Mouse (Mus musculus) neural tube, embryonic 14.5 days (tissue): ENCODE data around the gene Galnt7. TPM values are rescaled to one million over a fixed set of nuclear protein-coding genes. Genes with fewer than 3 reads are reported as not detected.
A peak's percentile ranks its signal among the peaks of the same experiment; 100 is the strongest.

Experiments used
- ATAC-seq: fragments of 200-750 bp; cut with Nextera tagmentation; 2 replicates; pipeline ENCODE4 v1.8.0; 2017; ENCODE audit warnings: low read depth, mild to moderate bottlenecking, moderate TSS enrichment, moderate library complexity
- H3K27ac ChIP-seq: fragments of 300-500 bp; sonication (generic); 2 replicates; pipeline ENCODE4 v1.5.1; 2014; ENCODE audit warnings: low read depth, mild to moderate bottlenecking, control low read depth, low read length, moderate library complexity, mixed read lengths
- H3K27me3 ChIP-seq: fragments of 300-500 bp; sonication (generic); 2 replicates; pipeline ENCODE4 v1.6.1; 2014; ENCODE audit warnings: low read length; ENCODE audit not compliant: control insufficient read depth, insufficient read depth
- H3K36me3 ChIP-seq: fragments of 300-500 bp; sonication (generic); 2 replicates; pipeline ENCODE4 v1.6.1; 2014; ENCODE audit warnings: low read length, mixed read lengths; ENCODE audit not compliant: control insufficient read depth, insufficient read depth
- H3K4me1 ChIP-seq: fragments of 300-500 bp; sonication (generic); 2 replicates; pipeline ENCODE4 v1.6.1; 2014; ENCODE audit warnings: low read length; ENCODE audit not compliant: control insufficient read depth, insufficient read depth
- H3K4me2 ChIP-seq: fragments of 300-500 bp; sonication (generic); 2 replicates; pipeline ENCODE4 v1.6.1; 2014; ENCODE audit warnings: mild to moderate bottlenecking, low read depth, low read length, control low read depth
- H3K4me3 ChIP-seq: fragments of 300-500 bp; sonication (generic); 2 replicates; pipeline ENCODE4 v1.5.1; 2014; ENCODE audit warnings: low read depth, low read length, control low read depth, mixed read lengths
- H3K9ac ChIP-seq: fragments of 300-500 bp; sonication (generic); replicated peaks from 2 replicates; pipeline ENCODE4 v1.6.1; 2014; ENCODE audit warnings: low read depth, mild to moderate bottlenecking, control low read depth, low read length, mixed read lengths
- H3K9me3 ChIP-seq: fragments of 300-500 bp; sonication (generic); 2 replicates; pipeline ENCODE4 v1.6.1; 2016; ENCODE audit warnings: low read length; ENCODE audit not compliant: control insufficient read depth
- whole genome bisulfite sequencing: fragments of 180-500 bp; shearing (Covaris S2); extraction: QIAGEN DNeasy Blood & Tissue Kit; methylation state at CpG from one replicate; pipeline ENCODE4 v1.1.7; 2014; 5-methylcytosine and 5-hydroxymethylcytosine counted together
- polyA plus RNA-seq: library from polyadenylated mRNA; unstranded; fragments of >200 nt; fragmentation: Nextera tagmentation; extraction: Ambion mirVana; gene quantifications from 2 replicates; pipeline ENCODE4 v1.2.1, GENCODE M21; 2014

The Galnt7 gene
- polyA plus RNA-seq, 1 experiment from 2014 or later: 14.7 TPM

GRCm38 (mm10) chr8:57623051-57623450, 29.8 kb downstream of the Galnt7 start:
- no peak overlapping the region for H3K4me3 ChIP-seq
- H3K4me2 ChIP-seq: no peak overlapping the region
- no peaks in the 10 kb centered on the region for H3K9me3 ChIP-seq
- H3K27me3 ChIP-seq: no peaks in the 10 kb centered on the region
- no peak for ATAC-seq
- H3K9ac ChIP-seq: no peak overlapping the region
- WGBS: 90% methylated on average over 3 of the region's 3 CpGs
- no peaks in the 10 kb centered on the region; the same call in 1 of the 2 replicates for H3K4me1 ChIP-seq
- no peaks in the 10 kb centered on the region for H3K36me3 ChIP-seq
- no peak overlapping the region for H3K27ac ChIP-seq

DNA sequence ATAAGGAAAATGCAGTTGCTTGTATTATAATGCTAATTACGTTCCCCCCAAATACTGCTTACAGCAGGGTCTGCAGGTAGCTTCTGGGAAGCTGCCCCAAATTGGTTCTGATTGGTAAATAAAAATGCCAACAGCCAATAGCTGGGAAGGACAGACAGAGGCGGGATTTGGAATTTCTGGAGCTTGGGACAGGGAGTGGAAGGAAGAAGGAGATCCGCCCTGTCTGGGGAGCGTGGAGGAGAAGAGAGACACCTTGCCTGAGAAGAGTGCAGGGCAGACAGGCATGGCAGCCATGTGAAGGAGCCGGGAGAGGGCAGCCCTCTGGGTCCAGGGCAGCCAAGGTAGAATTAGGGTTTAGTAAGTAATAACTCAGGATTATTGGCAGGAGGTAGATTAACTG, 35.9 kb downstream of the Galnt7 start:
- no peak overlapping the region for H3K4me3 ChIP-seq
- no peak overlapping the region for H3K27ac ChIP-seq
- no peaks in the 10 kb centered on the region for H3K9me3 ChIP-seq
- H3K4me1 ChIP-seq: no peaks in the 10 kb centered on the region
- no peaks in the 10 kb centered on the region for H3K36me3 ChIP-seq
- 62% methylated on average over 5 of the region's 5 CpGs for WGBS
- 0 out of 2 replicates have a peak, but pooled peaks have one; percentile 30 for ATAC-seq
- H3K4me2 ChIP-seq: no peak overlapping the region
- no peak overlapping the region for H3K9ac ChIP-seq
- H3K27me3 ChIP-seq: no peaks in the 10 kb centered on the region

- H3K36me3 ChIP-seq: no peaks in the 10 kb centered on the region
- no peaks in the 10 kb centered on the region for H3K27me3 ChIP-seq
- WGBS: 78% methylated on average over 15 of the region's 15 CpGs
- no peaks in the 10 kb centered on the region for H3K4me1 ChIP-seq
- no peak overlapping the region for H3K9ac ChIP-seq
- ATAC-seq: no peak
- H3K4me3 ChIP-seq: no peak overlapping the region
- H3K4me2 ChIP-seq: no peak overlapping the region
- H3K27ac ChIP-seq: no peak overlapping the region
- H3K9me3 ChIP-seq: no peaks in the 10 kb centered on the region
Observed at GRCm38 (mm10) chr8:57615016-57615657, 37.7 kb downstream of the Galnt7 start.

DNA sequence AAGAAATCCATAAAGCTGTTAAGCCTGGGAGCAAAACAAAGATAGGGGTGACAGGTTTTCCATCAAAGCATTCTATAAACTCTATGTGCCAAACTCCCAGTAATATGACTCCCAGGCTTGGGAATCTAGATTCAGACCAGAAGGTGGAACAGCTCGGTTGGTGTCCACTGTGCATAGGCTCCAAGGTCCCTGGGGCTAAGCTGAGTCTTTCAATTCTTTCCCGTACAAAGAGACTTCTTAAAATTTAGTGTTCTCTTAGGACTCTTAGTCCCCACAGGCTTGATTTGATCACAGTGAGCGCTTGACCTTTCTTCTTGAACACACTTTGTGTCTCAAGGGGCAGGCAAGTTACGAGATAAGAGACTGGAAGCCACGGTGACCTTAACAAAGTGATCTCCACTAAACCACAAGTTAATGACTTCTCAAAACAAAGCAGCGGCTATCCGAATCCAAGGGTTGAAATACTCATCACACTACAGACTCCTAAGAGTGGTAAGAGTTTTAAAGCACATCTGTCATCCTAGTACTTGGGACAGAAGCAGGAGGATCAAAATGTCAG, 41.3 kb downstream of the Galnt7 start:
- H3K4me2 ChIP-seq: no peak overlapping the region
- H3K4me3 ChIP-seq: no peak overlapping the region
- H3K4me1 ChIP-seq: no peaks in the 10 kb centered on the region
- no peaks in the 10 kb centered on the region for H3K36me3 ChIP-seq
- H3K27ac ChIP-seq: no peak overlapping the region
- ATAC-seq: no peak
- 36% methylated on average over 7 of the region's 7 CpGs for WGBS
- H3K9ac ChIP-seq: no peak overlapping the region
- no peaks in the 10 kb centered on the region for H3K27me3 ChIP-seq
- no peaks in the 10 kb centered on the region for H3K9me3 ChIP-seq

GRCm38 (mm10) chr8:57610706-57611418, 42.0 kb downstream of the Galnt7 start:
- no peaks in the 10 kb centered on the region for H3K36me3 ChIP-seq
- H3K27me3 ChIP-seq: no peaks in the 10 kb centered on the region
- no peak overlapping the region for H3K9ac ChIP-seq
- H3K4me1 ChIP-seq: no peaks in the 10 kb centered on the region
- H3K27ac ChIP-seq: no peak overlapping the region
- 63% methylated on average over 10 of the region's 11 CpGs for WGBS
- no peaks in the 10 kb centered on the region for H3K9me3 ChIP-seq
- H3K4me2 ChIP-seq: no peak overlapping the region
- no peak overlapping the region for H3K4me3 ChIP-seq
- no peak for ATAC-seq

- Histone ChIP-seq H3K27ac (no peak overlapping the region), H3K27me3 (no peaks in the 10 kb centered on the region), H3K9ac (no peak overlapping the region), H3K36me3 (no peaks in the 10 kb centered on the region), H3K9me3 (no peaks in the 10 kb centered on the region), H3K4me2 (no peak overlapping the region), H3K4me3 (no peak overlapping the region), H3K4me1 (no peaks in the 10 kb centered on the region)
- no peak for ATAC-seq
- WGBS: 81% methylated on average over 5 of the region's 5 CpGs
Observed at GRCm38 (mm10) chr8:57602511-57602910, 50.3 kb downstream of the Galnt7 start.

GRCm38 (mm10) chr8:57601987-57602418, 50.8 kb downstream of the Galnt7 start:
- H3K27ac ChIP-seq: no peak overlapping the region
- H3K4me2 ChIP-seq: no peak overlapping the region
- no peak overlapping the region for H3K4me3 ChIP-seq
- ATAC-seq: no peak
- H3K9me3 ChIP-seq: no peaks in the 10 kb centered on the region
- no peaks in the 10 kb centered on the region for H3K36me3 ChIP-seq
- no peaks in the 10 kb centered on the region for H3K27me3 ChIP-seq
- H3K4me1 ChIP-seq: no peaks in the 10 kb centered on the region
- WGBS: 85% methylated on average over 12 of the region's 12 CpGs
- no peak overlapping the region for H3K9ac ChIP-seq

DNA sequence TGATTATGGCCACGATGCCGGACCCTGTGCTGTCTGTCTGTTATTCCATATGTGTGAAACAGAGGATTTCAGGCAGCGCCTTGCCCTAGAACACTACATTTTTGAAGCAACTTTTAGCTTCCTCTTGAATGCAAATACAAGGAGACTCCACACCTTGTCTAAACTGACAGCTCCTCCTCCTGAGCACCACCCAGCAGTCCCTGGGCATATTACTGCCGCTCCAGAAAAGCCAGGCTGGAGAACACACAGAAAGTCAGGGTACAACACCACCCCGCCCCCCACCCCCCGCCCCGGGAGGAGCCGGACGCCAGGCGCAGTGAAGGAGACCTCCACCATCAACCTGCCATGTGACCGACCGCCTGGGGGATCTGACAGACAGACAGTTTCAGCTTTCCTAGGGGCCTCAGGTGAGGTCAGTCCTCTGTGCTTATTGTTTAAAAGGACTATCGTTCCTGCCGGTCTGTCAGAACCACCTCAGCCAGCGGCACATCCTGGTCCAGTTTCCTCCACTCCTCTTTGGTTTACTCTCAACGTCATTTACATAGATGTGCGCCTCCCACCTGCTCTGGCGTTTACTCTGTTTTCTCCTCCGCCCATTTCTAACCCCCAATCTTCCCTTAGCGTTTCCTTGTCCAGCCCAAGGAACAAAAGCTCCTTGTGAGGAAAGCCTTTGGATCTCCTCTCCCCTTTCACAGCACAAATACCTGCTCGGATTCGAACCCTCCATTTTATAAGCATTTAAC, 52.8 kb downstream of the Galnt7 start:
- no peaks in the 10 kb centered on the region for H3K27me3 ChIP-seq
- H3K4me3 ChIP-seq: no peak overlapping the region
- no peak overlapping the region for H3K9ac ChIP-seq
- no peak overlapping the region for H3K27ac ChIP-seq
- WGBS: 25% methylated on average over 22 of the region's 22 CpGs
- ATAC-seq: no peak
- no peaks in the 10 kb centered on the region for H3K9me3 ChIP-seq
- no peaks in the 10 kb centered on the region for H3K36me3 ChIP-seq
- peak overlapping the region; percentile 27; the same call in 1 of the 2 replicates for H3K4me2 ChIP-seq
- H3K4me1 ChIP-seq: no peaks in the 10 kb centered on the region
